Mouse (Mus musculus): ENCODE measurements at regions not wholly inside any gene's neighbourhood (a gene's known extent, or its start where the extent isn't known, plus 50 kb on each side); places are given as distances from the start of the nearest gene placed in this dataset.

DNA sequence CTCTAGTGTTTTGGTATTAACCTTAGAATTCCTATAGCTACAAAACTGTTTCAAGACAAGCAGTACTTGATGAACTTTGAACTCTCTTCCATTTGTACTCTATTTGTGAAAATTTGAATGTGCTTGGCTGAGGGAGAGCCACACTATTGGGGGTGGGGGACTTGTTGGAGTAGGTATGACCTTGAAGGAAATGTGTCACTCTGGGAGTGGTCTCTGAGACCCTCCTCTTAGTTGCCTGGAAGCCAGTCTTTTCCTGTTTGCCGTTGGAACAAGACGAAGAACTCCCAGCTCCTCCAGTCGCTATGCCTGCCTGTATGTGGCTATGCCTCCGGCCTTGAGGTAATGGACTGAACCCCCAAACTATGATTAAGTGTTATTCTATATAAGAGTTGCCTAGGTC, 265.4 kb upstream of the Dab2 start:
- no peak for TF ChIP-seq CTCF (IDR thresholded peaks at IDR 0.05; ENCODE audit: low read depth)
- no peaks in the 10 kb centered on the region for H3K4me1 ChIP-seq (replicated peaks; ENCODE audit: control insufficient read depth, insufficient read depth, low read length)
- 92% methylated on average over 4 of the region's 4 CpGs for WGBS
- H3K9ac ChIP-seq (ENCODE audit: low read depth, low read length): no peak overlapping the region
- H3K4me3 ChIP-seq (ENCODE audit: low read depth, low read length): no peak overlapping the region
- no peaks in the 10 kb centered on the region for H3K27me3 ChIP-seq (replicated peaks; ENCODE audit: control insufficient read depth, insufficient read depth, low read length)
- H3K27ac ChIP-seq (ENCODE audit: low read depth, low read length): no peak overlapping the region
- H3K36me3 ChIP-seq (ENCODE audit: control insufficient read depth, insufficient read depth): no peaks in the 10 kb centered on the region
- H3K4me2 ChIP-seq (replicated peaks; ENCODE audit: low read depth): no peak overlapping the region
- no peaks in the 10 kb centered on the region for H3K9me3 ChIP-seq (ENCODE audit: control insufficient read depth)
- no peak for ATAC-seq

DNA sequence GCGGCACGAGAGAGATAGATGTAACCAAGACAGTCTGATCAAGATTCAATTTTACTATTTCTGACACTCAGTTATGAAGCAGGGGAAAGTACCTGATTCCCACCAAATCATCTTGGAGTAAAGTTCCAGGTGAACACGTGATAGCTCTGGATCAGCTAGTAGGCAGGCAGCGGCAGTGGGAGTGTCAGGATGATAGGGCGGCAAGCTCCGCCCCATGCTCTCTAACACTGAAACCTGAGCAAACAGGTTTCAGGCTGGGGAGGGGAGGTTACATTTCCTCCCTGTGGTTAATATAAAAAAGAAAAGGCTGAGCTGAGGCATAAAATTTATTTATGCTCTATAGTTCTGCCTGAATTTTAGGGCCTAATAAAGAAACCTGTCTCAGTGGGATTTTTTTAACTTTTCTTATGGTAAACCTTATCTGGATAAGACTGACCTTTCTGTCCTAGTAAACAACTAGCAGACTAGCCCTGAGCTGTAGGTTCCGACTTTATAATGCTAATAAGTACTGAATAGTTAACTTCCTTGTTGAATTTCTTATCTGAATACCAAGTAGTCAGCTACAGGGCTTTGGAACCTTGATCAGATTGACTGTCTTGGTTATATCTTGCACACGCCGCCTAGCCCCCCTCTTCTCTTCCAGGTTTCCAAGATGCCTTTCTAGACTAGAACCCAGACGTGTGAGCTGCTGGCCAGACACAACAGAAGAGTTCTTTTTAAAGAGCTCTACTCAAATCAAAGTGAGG, 254.9 kb upstream of the Dab2 start:
- ATAC-seq: peak; percentile 83
- 28% methylated on average over 10 of the region's 10 CpGs for WGBS

DNA sequence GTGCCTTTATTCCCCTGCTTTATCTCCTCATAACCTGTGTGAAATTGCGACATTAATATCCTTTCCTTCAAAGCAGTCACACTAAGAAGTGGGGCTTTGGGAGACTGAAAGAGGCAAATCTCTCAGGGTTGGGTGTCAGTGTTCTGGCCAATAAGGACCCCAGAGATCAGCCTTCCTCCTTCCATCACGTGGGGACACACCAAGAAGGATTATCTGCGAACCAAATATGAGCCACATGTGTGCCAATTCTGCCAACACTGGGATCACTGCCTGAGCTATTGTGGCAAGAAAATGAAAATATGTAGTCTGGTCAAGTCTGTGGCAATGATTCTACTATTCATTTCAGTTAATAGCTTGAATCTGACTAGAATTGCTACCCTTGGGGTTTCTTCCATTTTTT, 243.9 kb upstream of the Dab2 start:
- no peaks in the 10 kb centered on the region for H3K4me1 ChIP-seq (replicated peaks; ENCODE audit: control insufficient read depth, insufficient read depth, low read length)
- H3K27ac ChIP-seq (ENCODE audit: low read depth, low read length): no peak overlapping the region
- 81% methylated on average over 3 of the region's 3 CpGs for WGBS
- no peak overlapping the region for H3K4me2 ChIP-seq (replicated peaks; ENCODE audit: low read depth)
- no peak overlapping the region for H3K9ac ChIP-seq (ENCODE audit: low read depth, low read length)
- no peaks in the 10 kb centered on the region for H3K27me3 ChIP-seq (replicated peaks; ENCODE audit: control insufficient read depth, insufficient read depth, low read length)
- no peak for ATAC-seq
- H3K36me3 ChIP-seq (ENCODE audit: control insufficient read depth, insufficient read depth): no peaks in the 10 kb centered on the region
- TF ChIP-seq CTCF (IDR thresholded peaks at IDR 0.05; ENCODE audit: low read depth): no peak
- H3K9me3 ChIP-seq (ENCODE audit: control insufficient read depth): no peaks in the 10 kb centered on the region
- no peak overlapping the region for H3K4me3 ChIP-seq (ENCODE audit: low read depth, low read length)

More for the DNA sequence above, 254.9 kb upstream of the Dab2 start:
- TF ChIP-seq CTCF (IDR thresholded peaks at IDR 0.05; ENCODE audit: low read depth): no peak
- peak overlapping the region; percentile 26; the same call in 1 of the 2 replicates for H3K4me3 ChIP-seq (ENCODE audit: low read depth, low read length)
- no peaks in the 10 kb centered on the region for H3K27me3 ChIP-seq (replicated peaks; ENCODE audit: control insufficient read depth, insufficient read depth, low read length)
- no peaks in the 10 kb centered on the region for H3K36me3 ChIP-seq (ENCODE audit: control insufficient read depth, insufficient read depth)
- no peak overlapping the region for H3K9ac ChIP-seq (ENCODE audit: low read depth, low read length)
- H3K4me2 ChIP-seq (replicated peaks; ENCODE audit: low read depth): peak overlapping the region; percentile 62
- no peaks in the 10 kb centered on the region for H3K9me3 ChIP-seq (ENCODE audit: control insufficient read depth)
- H3K4me1 ChIP-seq (replicated peaks; ENCODE audit: control insufficient read depth, insufficient read depth, low read length): no peaks in the 10 kb centered on the region; the same call in 1 of the 2 replicates
- H3K27ac ChIP-seq (ENCODE audit: low read depth, low read length): peak overlapping the region; percentile 55

DNA sequence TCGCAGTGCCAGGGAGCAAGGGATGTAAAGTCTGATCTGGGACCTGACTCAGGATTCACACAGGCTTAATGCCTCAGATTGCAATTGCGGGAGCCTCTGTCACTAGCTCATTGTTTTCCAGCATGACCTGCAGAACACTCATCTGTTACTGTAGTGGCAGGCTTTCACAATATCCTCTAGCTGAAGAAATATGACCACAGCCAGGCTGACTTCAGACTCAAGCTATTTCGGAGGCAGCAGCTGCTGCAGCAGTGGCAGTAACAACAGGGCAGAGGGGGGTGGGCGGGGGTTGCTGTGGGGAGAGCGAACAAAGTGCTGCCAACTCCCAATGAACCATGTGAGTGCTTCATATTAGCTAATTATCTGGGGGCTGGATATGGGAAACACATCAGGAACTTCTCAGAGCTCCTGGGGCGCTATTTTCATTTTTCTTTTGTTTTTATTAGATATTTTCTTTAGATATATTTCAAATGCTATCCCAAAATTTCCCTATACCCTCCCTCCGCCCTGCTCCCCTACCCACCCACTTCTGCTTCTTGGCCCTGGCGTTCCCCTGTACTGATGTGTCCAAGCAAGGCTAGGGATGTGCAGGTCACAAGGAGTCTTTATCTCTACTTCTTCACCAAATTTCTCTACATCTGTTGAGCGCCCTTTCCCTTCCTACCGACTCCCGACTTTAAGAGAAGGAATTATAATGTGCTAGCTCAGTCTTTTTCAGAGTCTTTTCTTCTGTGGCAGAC, 242.5 kb upstream of the Dab2 start:
- 66% methylated on average over 11 of the region's 11 CpGs for WGBS
- H3K4me3 ChIP-seq (ENCODE audit: low read depth, low read length): no peak overlapping the region
- TF ChIP-seq CTCF (IDR thresholded peaks at IDR 0.05; ENCODE audit: low read depth): no peak

DNA sequence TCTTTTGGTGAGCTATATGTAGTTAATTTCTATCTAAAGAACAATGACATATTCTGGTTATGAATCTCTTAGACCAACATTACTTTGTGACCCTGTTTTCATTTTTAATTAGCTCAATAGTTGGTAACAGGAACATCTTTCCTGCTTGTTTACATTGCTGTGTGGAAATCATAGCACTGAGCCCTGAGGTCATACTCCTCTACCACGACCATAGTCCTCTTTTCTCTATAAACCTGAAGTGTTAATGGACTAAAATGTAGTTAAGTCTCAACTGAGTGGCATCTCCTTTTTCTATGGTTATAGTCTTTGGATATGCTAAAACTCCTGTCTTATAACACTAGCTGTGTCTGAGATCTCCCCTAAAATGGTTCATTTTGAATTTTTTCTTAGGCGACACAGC, 240.2 kb upstream of the Dab2 start:
- no peak overlapping the region for H3K4me3 ChIP-seq (ENCODE audit: low read depth, low read length)
- no peaks in the 10 kb centered on the region for H3K27me3 ChIP-seq (replicated peaks; ENCODE audit: control insufficient read depth, insufficient read depth, low read length)
- no peaks in the 10 kb centered on the region for H3K4me1 ChIP-seq (replicated peaks; ENCODE audit: control insufficient read depth, insufficient read depth, low read length)
- no peak overlapping the region for H3K27ac ChIP-seq (ENCODE audit: low read depth, low read length)
- ATAC-seq: no peak
- H3K4me2 ChIP-seq (replicated peaks; ENCODE audit: low read depth): no peak overlapping the region
- H3K9ac ChIP-seq (ENCODE audit: low read depth, low read length): no peak overlapping the region
- no peak for TF ChIP-seq CTCF (IDR thresholded peaks at IDR 0.05; ENCODE audit: low read depth)
- no peaks in the 10 kb centered on the region for H3K9me3 ChIP-seq (ENCODE audit: control insufficient read depth)
- no peaks in the 10 kb centered on the region for H3K36me3 ChIP-seq (ENCODE audit: control insufficient read depth, insufficient read depth)
- WGBS: 65% methylated on average over 2 of the region's 2 CpGs

More for the DNA sequence above, 242.5 kb upstream of the Dab2 start:
- Histone ChIP-seq H3K36me3 (ENCODE audit: control insufficient read depth, insufficient read depth) (no peaks in the 10 kb centered on the region), H3K9ac (ENCODE audit: low read depth, low read length) (no peak overlapping the region), H3K9me3 (ENCODE audit: control insufficient read depth) (no peaks in the 10 kb centered on the region), H3K4me2 (replicated peaks; ENCODE audit: low read depth) (no peak overlapping the region), H3K4me1 (replicated peaks; ENCODE audit: control insufficient read depth, insufficient read depth, low read length) (no peaks in the 10 kb centered on the region), H3K27me3 (replicated peaks; ENCODE audit: control insufficient read depth, insufficient read depth, low read length) (no peaks in the 10 kb centered on the region), H3K27ac (ENCODE audit: low read depth, low read length) (no peak overlapping the region)
- no peak for ATAC-seq

DNA sequence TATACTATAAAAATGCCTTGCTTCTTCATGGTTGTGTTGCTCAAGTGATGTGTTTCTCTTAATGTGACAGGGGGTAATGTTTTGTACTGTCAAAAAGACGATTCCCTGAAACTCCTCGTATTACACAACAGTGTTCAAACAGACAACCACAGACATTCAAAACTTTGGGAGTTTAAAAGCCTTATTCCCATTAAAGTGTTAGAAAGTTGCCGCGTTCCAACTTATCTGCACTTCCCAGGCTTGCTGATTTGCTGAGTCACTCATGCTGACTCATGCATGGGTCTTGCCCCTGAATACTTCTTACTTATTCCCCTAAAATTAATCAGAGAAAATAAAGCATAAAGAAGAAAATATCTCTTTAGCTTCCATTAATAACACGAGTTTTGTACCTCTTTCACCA, 239.8 kb upstream of the Dab2 start:
- 82% methylated on average over 5 of the region's 5 CpGs for WGBS
- Histone ChIP-seq H3K4me2 (replicated peaks; ENCODE audit: low read depth) (no peak overlapping the region), H3K9me3 (ENCODE audit: control insufficient read depth) (no peaks in the 10 kb centered on the region), H3K9ac (ENCODE audit: low read depth, low read length) (no peak overlapping the region), H3K36me3 (ENCODE audit: control insufficient read depth, insufficient read depth) (no peaks in the 10 kb centered on the region), H3K4me3 (ENCODE audit: low read depth, low read length) (no peak overlapping the region), H3K27me3 (replicated peaks; ENCODE audit: control insufficient read depth, insufficient read depth, low read length) (no peaks in the 10 kb centered on the region), H3K4me1 (replicated peaks; ENCODE audit: control insufficient read depth, insufficient read depth, low read length) (no peaks in the 10 kb centered on the region), H3K27ac (ENCODE audit: low read depth, low read length) (no peak overlapping the region)
- no peak for TF ChIP-seq CTCF (IDR thresholded peaks at IDR 0.05; ENCODE audit: low read depth)
- ATAC-seq: no peak

All from intestine, postnatal 0 days (tissue).